Mouse (Mus musculus): ENCODE results near the gene Alkbh6. TPM values are rescaled to one million over a fixed set of nuclear protein-coding genes. Genes with fewer than 3 reads are reported as not detected.

Gene Alkbh6
- polyA plus RNA-seq, 1 experiment from 2014 or later = 123 TPM

GRCm38 (mm10) chr7:30322865-30323264, 14.3 kb downstream of the Alkbh6 start:
- H3K4me1 ChIP-seq (replicated peaks; ENCODE audit: control insufficient read depth, insufficient read depth, low read length) = peaks cover 18% of the 10 kb centered on the region
- peak overlapping the region; percentile 87 for H3K9ac ChIP-seq
- peak overlapping the region; percentile 85 for H3K4me2 ChIP-seq (replicated peaks)
- no peaks in the 10 kb centered on the region for H3K9me3 ChIP-seq (ENCODE audit: control insufficient read depth, low read length)
- no peaks in the 10 kb centered on the region for H3K36me3 ChIP-seq (replicated peaks; ENCODE audit: control insufficient read depth, insufficient read depth)
- ATAC-seq (ENCODE audit: low FRiP score) = no peak
- DNase-seq (ENCODE audit: low spot score) = no peak
- H3K27me3 ChIP-seq (ENCODE audit: control insufficient read depth, insufficient read depth, low read length) = no peaks in the 10 kb centered on the region
- 36% methylated on average over 6 of the region's 6 CpGs for WGBS
- H3K27ac ChIP-seq = no peak overlapping the region
- H3K4me3 ChIP-seq (replicated peaks; ENCODE audit: low read length) = peak overlapping the region; percentile 75

GRCm38 (mm10) chr7:30323795-30324194, 15.3 kb downstream of the Alkbh6 start, which contains the start of gene Sdhaf1:
TSS of gene Sdhaf1 (minus strand) at chr7:30323895.
- no peak for DNase-seq (ENCODE audit: low spot score)
- Histone ChIP-seq H3K9me3 (ENCODE audit: control insufficient read depth, low read length) (no peaks in the 10 kb centered on the region), H3K27me3 (ENCODE audit: control insufficient read depth, insufficient read depth, low read length) (no peaks in the 10 kb centered on the region), H3K9ac (peak within 1 kb of the TSS; percentile 87), H3K27ac (no peak within 1 kb of the TSS), H3K4me1 (replicated peaks; ENCODE audit: control insufficient read depth, insufficient read depth, low read length) (peaks cover 18% of the 10 kb centered on the region), H3K4me3 (replicated peaks; ENCODE audit: low read length) (peak within 1 kb of the TSS; percentile 75), H3K36me3 (replicated peaks; ENCODE audit: control insufficient read depth, insufficient read depth) (no peaks in the 10 kb centered on the region), H3K4me2 (replicated peaks) (peak within 1 kb of the TSS; percentile 85)
- no peak for ATAC-seq (ENCODE audit: low FRiP score)
- WGBS = 83% methylated on average over 3 of the region's 3 CpGs

- Histone ChIP-seq H3K4me3 (replicated peaks; ENCODE audit: low read length) (no peak overlapping the region), H3K27ac (no peak overlapping the region), H3K27me3 (ENCODE audit: control insufficient read depth, insufficient read depth, low read length) (no peaks in the 10 kb centered on the region), H3K4me2 (replicated peaks) (no peak overlapping the region), H3K4me1 (replicated peaks; ENCODE audit: control insufficient read depth, insufficient read depth, low read length) (peaks cover 18% of the 10 kb centered on the region), H3K9me3 (ENCODE audit: control insufficient read depth, low read length) (no peaks in the 10 kb centered on the region), H3K36me3 (replicated peaks; ENCODE audit: control insufficient read depth, insufficient read depth) (no peaks in the 10 kb centered on the region), H3K9ac (no peak overlapping the region)
- WGBS = 83% methylated on average over 5 of the region's 5 CpGs
- no peak for DNase-seq (ENCODE audit: low spot score)
- no peak for ATAC-seq (ENCODE audit: low FRiP score)
These were observed 15.9 kb downstream of the Alkbh6 start for GRCm38 (mm10) chr7:30324300-30324944.

GRCm38 (mm10) chr7:30325364-30325763, 16.8 kb downstream of the Alkbh6 start:
- DNase-seq (ENCODE audit: low spot score) = no peak
- 44% methylated on average over 2 of the region's 2 CpGs for WGBS

GRCm38 (mm10) chr7:30326427-30326826, 17.9 kb downstream of the Alkbh6 start:
- Histone ChIP-seq H3K9me3 (ENCODE audit: control insufficient read depth, low read length) (no peaks in the 10 kb centered on the region), H3K27ac (no peak overlapping the region), H3K27me3 (ENCODE audit: control insufficient read depth, insufficient read depth, low read length) (no peaks in the 10 kb centered on the region), H3K36me3 (replicated peaks; ENCODE audit: control insufficient read depth, insufficient read depth) (no peaks in the 10 kb centered on the region), H3K4me2 (replicated peaks) (no peak overlapping the region), H3K4me1 (replicated peaks; ENCODE audit: control insufficient read depth, insufficient read depth, low read length) (peaks cover 9% of the 10 kb centered on the region), H3K4me3 (replicated peaks; ENCODE audit: low read length) (no peak overlapping the region), H3K9ac (no peak overlapping the region)
- no peak for ATAC-seq (ENCODE audit: low FRiP score)
- DNase-seq (ENCODE audit: low spot score) = no peak

More at GRCm38 (mm10) chr7:30325364-30325763, 16.8 kb downstream of the Alkbh6 start:
- Histone ChIP-seq H3K36me3 (replicated peaks; ENCODE audit: control insufficient read depth, insufficient read depth) (no peaks in the 10 kb centered on the region), H3K9me3 (ENCODE audit: control insufficient read depth, low read length) (no peaks in the 10 kb centered on the region), H3K4me3 (replicated peaks; ENCODE audit: low read length) (no peak overlapping the region), H3K4me2 (replicated peaks) (no peak overlapping the region), H3K4me1 (replicated peaks; ENCODE audit: control insufficient read depth, insufficient read depth, low read length) (peaks cover 18% of the 10 kb centered on the region), H3K9ac (no peak overlapping the region), H3K27ac (no peak overlapping the region), H3K27me3 (ENCODE audit: control insufficient read depth, insufficient read depth, low read length) (no peaks in the 10 kb centered on the region)
- no peak for ATAC-seq (ENCODE audit: low FRiP score)

- no peak overlapping the region for H3K27ac ChIP-seq
- H3K4me1 ChIP-seq (replicated peaks; ENCODE audit: control insufficient read depth, insufficient read depth, low read length) = peaks cover 10% of the 10 kb centered on the region; the same call in 1 of the 2 replicates
- 46% methylated on average over 15 of the region's 15 CpGs for WGBS
- no peak overlapping the region for H3K4me2 ChIP-seq (replicated peaks)
- no peak overlapping the region for H3K4me3 ChIP-seq (replicated peaks; ENCODE audit: low read length)
- H3K9me3 ChIP-seq (ENCODE audit: control insufficient read depth, low read length) = no peaks in the 10 kb centered on the region
- ATAC-seq (ENCODE audit: low FRiP score) (no peak), DNase-seq (ENCODE audit: low spot score) (no peak)
- H3K27me3 ChIP-seq (ENCODE audit: control insufficient read depth, insufficient read depth, low read length) = no peaks in the 10 kb centered on the region
- no peaks in the 10 kb centered on the region for H3K36me3 ChIP-seq (replicated peaks; ENCODE audit: control insufficient read depth, insufficient read depth)
- no peak overlapping the region for H3K9ac ChIP-seq
These were observed 18.6 kb downstream of the Alkbh6 start for GRCm38 (mm10) chr7:30327140-30327539.

- ATAC-seq (ENCODE audit: low FRiP score) (no peak), DNase-seq (ENCODE audit: low spot score) (no peak)
- no peaks in the 10 kb centered on the region for H3K27me3 ChIP-seq (ENCODE audit: control insufficient read depth, insufficient read depth, low read length)
- H3K4me3 ChIP-seq (replicated peaks; ENCODE audit: low read length) = no peak overlapping the region
- no peak overlapping the region for H3K9ac ChIP-seq
- H3K27ac ChIP-seq = no peak overlapping the region
- no peak overlapping the region for H3K4me2 ChIP-seq (replicated peaks)
- H3K4me1 ChIP-seq (replicated peaks; ENCODE audit: control insufficient read depth, insufficient read depth, low read length) = peaks cover 5% of the 10 kb centered on the region; the same call in 1 of the 2 replicates
- WGBS = 56% methylated on average over 10 of the region's 10 CpGs
- H3K9me3 ChIP-seq (ENCODE audit: control insufficient read depth, low read length) = no peaks in the 10 kb centered on the region
- no peaks in the 10 kb centered on the region for H3K36me3 ChIP-seq (replicated peaks; ENCODE audit: control insufficient read depth, insufficient read depth)
These were observed 19.9 kb downstream of the Alkbh6 start for GRCm38 (mm10) chr7:30328379-30328778.

GRCm38 (mm10) chr7:30331887-30332286, 23.4 kb downstream of the Alkbh6 start:
- 2% methylated on average over 13 of the region's 13 CpGs for WGBS
- ATAC-seq (ENCODE audit: low FRiP score) (peak; percentile 93), DNase-seq (ENCODE audit: low spot score) (peak; percentile 92)
- Histone ChIP-seq H3K4me1 (replicated peaks; ENCODE audit: control insufficient read depth, insufficient read depth, low read length) (peaks cover 14% of the 10 kb centered on the region; the same call in 1 of the 2 replicates), H3K27me3 (ENCODE audit: control insufficient read depth, insufficient read depth, low read length) (peaks cover 9% of the 10 kb centered on the region; the same call in 1 of the 2 replicates), H3K27ac (peak overlapping the region; percentile 27), H3K9me3 (ENCODE audit: control insufficient read depth, low read length) (no peaks in the 10 kb centered on the region), H3K9ac (no peak overlapping the region), H3K4me2 (replicated peaks) (peak overlapping the region; percentile 47), H3K4me3 (replicated peaks; ENCODE audit: low read length) (peak overlapping the region; percentile 15), H3K36me3 (replicated peaks; ENCODE audit: control insufficient read depth, insufficient read depth) (no peaks in the 10 kb centered on the region)

GRCm38 (mm10) chr7:30332622-30333259, 24.2 kb downstream of the Alkbh6 start:
- Histone ChIP-seq H3K27ac (no peak overlapping the region), H3K4me3 (replicated peaks; ENCODE audit: low read length) (no peak overlapping the region), H3K36me3 (replicated peaks; ENCODE audit: control insufficient read depth, insufficient read depth) (no peaks in the 10 kb centered on the region), H3K9me3 (ENCODE audit: control insufficient read depth, low read length) (no peaks in the 10 kb centered on the region), H3K27me3 (ENCODE audit: control insufficient read depth, insufficient read depth, low read length) (peaks cover 9% of the 10 kb centered on the region; the same call in 1 of the 2 replicates), H3K4me1 (replicated peaks; ENCODE audit: control insufficient read depth, insufficient read depth, low read length) (peaks cover 14% of the 10 kb centered on the region; the same call in 1 of the 2 replicates), H3K9ac (no peak overlapping the region), H3K4me2 (replicated peaks) (peak overlapping the region; percentile 47)
- no peak for DNase-seq (ENCODE audit: low spot score)
- no peak for ATAC-seq (ENCODE audit: low FRiP score)
- 68% methylated on average over 18 of the region's 18 CpGs for WGBS

Data from hindbrain, embryonic 14.5 days (tissue).